Mouse (Mus musculus) hindbrain, embryonic 14.5 days (tissue): ENCODE results near the gene Chmp2a. TPM values are rescaled to one million over a fixed set of nuclear protein-coding genes. Genes with fewer than 3 reads are reported as not detected.
A peak's percentile ranks its signal among the peaks of the same experiment; 100 is the strongest.

Experiments
- ATAC-seq: fragments of 200-750 bp; cut with Nextera tagmentation; 2 replicates; pipeline ENCODE4 v1.8.0; 2017; ENCODE audit warnings: moderate number of reproducible peaks, mild to moderate bottlenecking, moderate TSS enrichment, moderate library complexity; ENCODE audit not compliant: low FRiP score
- DNase-seq: peaks from one replicate; pipeline ENCODE4 v3.0.0-alpha.2; 2015; ENCODE audit warnings: low spot score
- H3K27ac ChIP-seq: fragments of 300-500 bp; sonication (generic); 2 replicates; pipeline ENCODE4 v1.5.1; 2014; ENCODE audit warnings: mild to moderate bottlenecking, moderate library complexity
- H3K27me3 ChIP-seq: fragments of 300-500 bp; sonication (generic); 2 replicates; pipeline ENCODE4 v1.6.1; 2014; ENCODE audit warnings: mild to moderate bottlenecking, low read length, mixed read lengths; ENCODE audit not compliant: control insufficient read depth, insufficient read depth
- H3K36me3 ChIP-seq: fragments of 300-500 bp; sonication (generic); replicated peaks from 2 replicates; pipeline ENCODE4 v1.6.1; 2014; ENCODE audit not compliant: control insufficient read depth, insufficient read depth
- H3K4me1 ChIP-seq: fragments of 300-500 bp; sonication (generic); replicated peaks from 2 replicates; pipeline ENCODE4 v1.6.1; 2014; ENCODE audit warnings: antibody characterized with exemption, low read length, mixed read lengths; ENCODE audit not compliant: control insufficient read depth, insufficient read depth
- H3K4me2 ChIP-seq: fragments of 300-500 bp; sonication (generic); replicated peaks from 2 replicates; pipeline ENCODE4 v1.6.1; 2014; ENCODE audit warnings: mild to moderate bottlenecking, moderate library complexity
- H3K4me3 ChIP-seq: fragments of 300-500 bp; sonication (generic); replicated peaks from 2 replicates; pipeline ENCODE4 v1.5.1; 2014; ENCODE audit warnings: mild to moderate bottlenecking, low read length
- H3K9ac ChIP-seq: fragments of 300-500 bp; sonication (generic); 2 replicates; pipeline ENCODE4 v1.6.1; 2014
- H3K9me3 ChIP-seq: fragments of 300-500 bp; sonication (generic); 2 replicates; pipeline ENCODE4 v1.6.1; 2016; ENCODE audit warnings: low read length; ENCODE audit not compliant: control insufficient read depth
- WGBS: fragments of 180-500 bp; shearing (Covaris S2); extraction: QIAGEN DNeasy Blood & Tissue Kit; methylation state at CpG from one replicate; pipeline ENCODE4 v1.1.7; 2014; 5-methylcytosine and 5-hydroxymethylcytosine counted together
- polyA plus RNA-seq: library from polyadenylated mRNA; unstranded; fragments of >200 nt; fragmentation: Nextera tagmentation; extraction: Ambion mirVana; gene quantifications from 2 replicates; pipeline ENCODE4 v1.2.1, GENCODE M21; 2014

Chmp2a gene
- polyA plus RNA-seq, 1 experiment from 2014 or later, result 184 TPM

DNA sequence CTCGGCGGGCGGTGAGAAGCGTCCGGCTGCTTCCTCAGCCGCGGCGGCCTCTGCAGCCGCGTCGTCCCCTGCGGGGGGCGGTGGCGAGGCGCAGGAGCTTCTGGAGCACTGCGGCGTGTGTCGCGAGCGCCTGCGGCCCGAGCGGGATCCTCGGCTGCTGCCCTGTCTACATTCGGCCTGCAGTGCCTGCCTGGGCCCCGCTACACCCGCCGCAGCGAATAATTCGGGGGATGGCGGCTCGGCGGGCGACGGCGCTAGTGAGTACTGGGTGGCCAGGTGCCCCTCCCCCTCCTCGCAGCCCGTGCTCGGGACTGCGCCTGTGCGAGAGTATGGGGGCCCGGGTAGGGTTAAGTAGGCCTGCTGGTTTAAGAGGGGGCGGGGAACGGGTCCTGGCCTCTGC is 9.8 kb downstream of the Chmp2a start:
- Histone ChIP-seq H3K4me2 (peak overlapping the region; percentile 99), H3K9me3 (no peaks in the 10 kb centered on the region), H3K9ac (peak overlapping the region; percentile 94), H3K27me3 (no peaks in the 10 kb centered on the region), H3K4me3 (peak overlapping the region; percentile 99), H3K27ac (peak overlapping the region; percentile 98), H3K36me3 (peaks cover 45% of the 10 kb centered on the region), H3K4me1 (peaks cover 27% of the 10 kb centered on the region)
- peak; percentile 65 for ATAC-seq
- WGBS, result under 1% methylated on average over 29 of the region's 44 CpGs
- DNase-seq, result peak; percentile 68

DNA sequence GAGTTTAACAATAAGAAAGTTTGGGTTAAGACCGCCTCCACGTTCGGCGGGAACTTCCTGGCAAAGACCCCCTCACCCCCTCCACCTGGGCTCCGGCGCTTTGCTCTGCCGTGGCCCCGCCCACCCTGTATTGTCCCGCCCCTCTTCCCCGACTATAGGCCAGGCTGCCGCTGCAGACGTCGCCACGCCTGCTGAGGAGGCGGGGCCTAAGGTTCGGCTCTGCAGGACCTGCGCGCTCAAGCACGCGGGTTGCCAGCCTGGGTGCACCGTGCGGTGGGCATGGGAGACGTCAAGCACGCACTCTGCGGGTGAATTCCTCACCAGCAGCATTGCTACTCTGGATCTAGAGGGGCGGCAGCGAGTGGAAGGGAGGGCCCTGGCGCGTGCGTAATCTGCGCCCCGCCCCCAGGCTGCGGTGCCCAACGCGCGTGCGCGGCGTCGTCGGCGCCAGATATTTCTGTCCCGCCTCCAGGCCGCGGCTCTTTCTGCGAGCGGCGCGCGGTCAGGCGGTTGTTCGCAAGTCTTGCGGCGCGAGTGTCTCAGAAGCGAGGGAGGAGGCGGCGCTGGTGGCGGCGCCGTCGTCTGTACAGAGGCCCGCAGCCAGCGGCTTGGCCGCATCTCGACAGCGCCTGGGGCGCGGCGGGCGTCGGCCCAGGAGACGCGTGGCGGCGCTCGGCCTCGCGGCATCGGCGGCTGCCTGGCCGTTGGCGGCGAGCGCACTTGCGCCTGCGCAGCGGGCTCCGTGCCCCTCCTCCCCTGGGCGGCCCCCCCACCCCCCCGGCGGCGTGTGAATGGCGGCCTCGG is 10.5 kb downstream of the Chmp2a start:
- Histone ChIP-seq H3K4me1 (peaks cover 27% of the 10 kb centered on the region), H3K27ac (peak overlapping the region; percentile 98), H3K9me3 (no peaks in the 10 kb centered on the region), H3K36me3 (peaks cover 38% of the 10 kb centered on the region), H3K4me3 (peak overlapping the region; percentile 99), H3K4me2 (peak overlapping the region; percentile 99), H3K9ac (peak overlapping the region; percentile 94), H3K27me3 (no peaks in the 10 kb centered on the region)
- whole genome bisulfite sequencing, result under 1% methylated on average over 87 of the region's 95 CpGs
- peak; percentile 94 for DNase-seq
- ATAC-seq, result peak; percentile 90

DNA sequence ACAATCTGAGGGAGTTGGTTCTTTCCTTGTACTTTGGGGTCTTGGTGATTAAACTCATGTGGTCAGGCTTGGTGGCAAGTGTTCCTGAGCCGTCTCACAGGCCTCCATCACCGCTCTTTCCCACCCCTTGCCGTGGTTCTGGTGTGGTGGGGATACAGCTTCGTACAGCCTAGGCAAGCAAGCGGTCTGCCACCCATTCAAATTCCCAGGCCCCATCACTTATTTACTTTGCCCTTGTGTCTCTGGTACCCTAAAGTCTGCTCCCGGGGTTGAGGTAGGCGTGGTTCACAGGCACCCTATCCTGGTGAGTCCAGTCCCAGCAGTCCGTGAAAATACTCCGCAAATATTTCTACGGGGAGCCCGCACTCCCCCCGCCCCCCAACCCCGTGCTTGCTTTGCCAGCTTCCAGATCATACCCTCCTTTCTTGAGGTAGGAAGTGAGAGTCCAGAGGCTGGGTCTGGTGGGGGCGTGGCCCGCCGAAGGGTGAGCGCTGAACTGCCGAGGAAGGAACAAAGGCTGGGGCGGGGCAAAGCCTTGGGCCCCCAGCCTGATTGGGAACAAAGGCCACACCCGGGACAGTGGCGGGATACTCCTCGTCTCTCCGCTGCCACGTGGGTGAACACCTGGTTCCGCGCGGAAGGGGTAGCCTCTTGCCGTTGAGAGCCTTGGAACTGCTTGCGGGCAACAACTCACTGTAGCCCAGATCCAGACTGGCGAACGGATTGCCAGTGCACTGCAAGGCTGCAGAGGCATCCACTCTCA is 11.7 kb downstream of the Chmp2a start:
- Histone ChIP-seq H3K36me3 (peaks cover 26% of the 10 kb centered on the region), H3K9me3 (no peaks in the 10 kb centered on the region), H3K27ac (peak overlapping the region; percentile 98), H3K27me3 (no peaks in the 10 kb centered on the region), H3K4me2 (peak overlapping the region; percentile 99), H3K4me3 (peak overlapping the region; percentile 99), H3K9ac (peak overlapping the region; percentile 94), H3K4me1 (peaks cover 27% of the 10 kb centered on the region)
- ATAC-seq (peak; percentile 32), DNase-seq (peak; percentile 57)
- WGBS, result 4% methylated on average over 31 of the region's 31 CpGs

DNA sequence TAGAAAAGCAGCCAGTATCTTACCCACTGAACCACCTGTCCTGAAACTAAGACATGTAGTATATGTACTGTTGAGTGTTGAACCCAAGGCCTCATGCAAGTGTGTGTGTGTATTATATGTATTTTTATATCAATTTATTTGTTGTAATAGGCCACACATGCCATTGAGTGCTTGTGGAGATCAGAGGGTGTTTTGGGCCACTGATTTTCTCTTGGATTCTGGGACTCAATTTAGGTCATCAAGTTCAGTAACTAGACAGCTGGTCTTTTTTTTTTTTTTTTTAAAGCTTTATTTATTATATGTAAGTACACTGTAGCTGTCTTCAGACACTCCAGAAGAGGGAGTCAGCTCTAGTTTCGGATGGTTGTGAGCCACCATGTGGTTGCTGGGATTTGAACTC is 19.4 kb downstream of the Chmp2a start:
- Histone ChIP-seq H3K27me3 (no peaks in the 10 kb centered on the region), H3K4me3 (no peak overlapping the region), H3K27ac (no peak overlapping the region), H3K9me3 (no peaks in the 10 kb centered on the region), H3K9ac (no peak overlapping the region), H3K4me1 (peaks cover 5% of the 10 kb centered on the region), H3K4me2 (no peak overlapping the region), H3K36me3 (no peaks in the 10 kb centered on the region)
- no peak for DNase-seq
- ATAC-seq, result no peak
- 91% methylated on average over 1 of the region's 1 CpGs for WGBS

DNA sequence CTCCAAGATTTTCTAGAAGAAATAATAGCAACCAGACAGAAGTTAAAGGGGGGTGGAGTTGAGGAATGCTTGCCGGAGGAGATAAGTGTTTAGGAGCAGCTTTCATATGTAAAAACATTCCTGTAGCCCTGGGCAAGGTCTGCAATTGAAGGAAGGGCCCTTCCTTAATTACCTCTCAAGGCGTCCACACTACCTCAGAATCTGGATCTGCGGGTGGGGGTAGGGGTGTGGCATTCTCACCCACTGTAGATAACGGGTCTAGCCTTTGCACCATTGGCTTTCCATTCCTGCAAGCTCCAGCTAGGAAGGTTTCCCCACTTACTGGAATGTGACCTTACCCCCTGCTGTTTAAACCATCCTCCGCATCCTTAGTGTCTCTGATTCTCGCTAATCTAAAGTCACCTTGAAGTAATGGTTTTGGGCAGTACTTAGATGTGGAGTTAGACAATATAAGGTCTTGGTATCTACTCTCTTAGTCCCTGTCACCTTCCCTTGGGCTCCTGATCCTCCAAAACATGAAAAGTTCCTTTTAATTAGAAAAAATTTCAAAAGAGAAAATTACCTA is 20.2 kb downstream of the Chmp2a start:
- peaks cover 5% of the 10 kb centered on the region for H3K4me1 ChIP-seq
- DNase-seq (no peak), ATAC-seq (no peak)
- no peak overlapping the region for H3K27ac ChIP-seq
- H3K4me2 ChIP-seq, result no peak overlapping the region
- H3K36me3 ChIP-seq, result no peaks in the 10 kb centered on the region
- H3K27me3 ChIP-seq, result no peaks in the 10 kb centered on the region
- H3K9ac ChIP-seq, result no peak overlapping the region
- no peak overlapping the region for H3K4me3 ChIP-seq
- 39% methylated on average over 6 of the region's 6 CpGs for WGBS
- H3K9me3 ChIP-seq, result no peaks in the 10 kb centered on the region

DNA sequence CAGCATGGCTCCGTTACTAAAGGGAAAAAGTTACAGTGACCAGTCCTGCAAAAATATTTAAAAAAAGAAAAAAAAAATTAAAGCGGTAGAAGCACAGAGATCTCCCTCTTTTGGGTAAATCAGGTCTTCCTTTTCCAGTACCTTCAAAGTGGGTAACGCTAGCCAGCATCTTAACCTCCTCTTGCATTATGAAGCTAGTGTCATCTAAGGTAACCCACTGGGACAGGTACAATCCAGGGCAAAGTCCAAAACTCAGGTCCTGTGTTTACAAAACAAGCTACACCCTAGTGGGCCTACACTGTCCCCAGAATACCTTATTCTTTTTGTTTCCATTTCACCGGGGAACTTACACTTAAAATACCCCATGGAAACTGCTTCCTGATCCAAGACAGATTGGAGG is 20.9 kb downstream of the Chmp2a start:
- H3K9me3 ChIP-seq, result no peaks in the 10 kb centered on the region
- H3K4me2 ChIP-seq, result no peak overlapping the region

DNA sequence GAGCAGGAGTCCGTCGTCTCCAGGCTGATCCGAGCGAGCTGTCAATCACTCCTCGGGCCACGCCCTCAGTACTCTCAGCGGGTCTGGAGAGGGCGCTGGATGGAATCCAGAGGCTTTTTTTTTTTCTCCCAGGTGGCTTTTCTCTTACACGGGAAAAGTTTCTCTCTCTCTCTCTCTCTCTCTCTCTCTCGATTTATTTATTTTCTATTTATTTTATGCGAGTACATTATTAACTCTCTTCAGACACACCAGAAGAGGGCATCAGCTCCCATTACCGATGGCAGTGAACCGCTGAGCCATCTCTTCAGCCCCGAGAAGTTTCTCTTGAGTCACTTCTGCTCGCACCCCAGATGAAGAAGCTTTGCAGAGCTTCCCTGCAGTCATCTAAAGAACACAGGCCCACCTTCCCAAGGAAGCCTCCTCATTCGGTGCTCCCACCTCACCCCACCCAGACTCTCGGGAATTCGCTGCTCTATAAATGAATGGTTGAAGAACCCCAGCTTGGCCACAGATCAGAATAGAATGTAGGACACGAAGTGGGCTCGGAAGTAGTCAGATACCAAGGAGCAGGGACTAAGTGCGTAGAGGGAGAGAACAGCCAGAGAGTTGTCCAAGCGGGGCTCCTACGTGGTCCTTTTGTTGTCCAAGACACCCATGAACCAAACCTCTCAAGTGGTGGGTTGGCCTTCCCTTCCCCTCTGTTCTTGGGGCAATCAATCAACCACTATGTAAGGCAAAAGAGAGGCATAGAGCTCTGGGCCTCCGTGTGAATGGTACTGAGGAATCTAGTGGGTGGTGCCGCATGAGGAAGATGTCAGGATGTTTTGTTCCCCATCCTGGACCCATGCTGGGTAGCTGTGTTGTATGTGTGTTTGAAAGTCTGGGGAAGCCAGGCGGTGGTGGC is 24.4 kb downstream of the Chmp2a start, which contains the start of gene Zbtb45:
Gene Zbtb45, minus strand, starts transcription at position 30 of the 904 bp plus-strand sequence.
- H3K27me3 ChIP-seq, result no peaks in the 10 kb centered on the region
- H3K4me3 ChIP-seq, result peak within 1 kb of the TSS; percentile 58
- no peak for DNase-seq
- 6% methylated on average over 26 of the region's 26 CpGs for WGBS
- H3K9me3 ChIP-seq, result no peaks in the 10 kb centered on the region
- H3K9ac ChIP-seq, result peak within 1 kb of the TSS; percentile 80
- peaks cover 18% of the 10 kb centered on the region for H3K36me3 ChIP-seq
- H3K4me2 ChIP-seq, result peak within 1 kb of the TSS; percentile 60
- peak within 1 kb of the TSS; percentile 93 for H3K27ac ChIP-seq
- no peak for ATAC-seq
- peaks cover 15% of the 10 kb centered on the region for H3K4me1 ChIP-seq

More for the DNA sequence above, 20.9 kb downstream of the Chmp2a start:
- no peak overlapping the region for H3K9ac ChIP-seq
- 65% methylated on average over 4 of the region's 4 CpGs for WGBS
- H3K27me3 ChIP-seq, result no peaks in the 10 kb centered on the region
- H3K4me3 ChIP-seq, result no peak overlapping the region
- no peak overlapping the region for H3K27ac ChIP-seq
- H3K4me1 ChIP-seq, result peaks cover 5% of the 10 kb centered on the region
- H3K36me3 ChIP-seq, result no peaks in the 10 kb centered on the region
- no peak for DNase-seq
- no peak for ATAC-seq

DNA sequence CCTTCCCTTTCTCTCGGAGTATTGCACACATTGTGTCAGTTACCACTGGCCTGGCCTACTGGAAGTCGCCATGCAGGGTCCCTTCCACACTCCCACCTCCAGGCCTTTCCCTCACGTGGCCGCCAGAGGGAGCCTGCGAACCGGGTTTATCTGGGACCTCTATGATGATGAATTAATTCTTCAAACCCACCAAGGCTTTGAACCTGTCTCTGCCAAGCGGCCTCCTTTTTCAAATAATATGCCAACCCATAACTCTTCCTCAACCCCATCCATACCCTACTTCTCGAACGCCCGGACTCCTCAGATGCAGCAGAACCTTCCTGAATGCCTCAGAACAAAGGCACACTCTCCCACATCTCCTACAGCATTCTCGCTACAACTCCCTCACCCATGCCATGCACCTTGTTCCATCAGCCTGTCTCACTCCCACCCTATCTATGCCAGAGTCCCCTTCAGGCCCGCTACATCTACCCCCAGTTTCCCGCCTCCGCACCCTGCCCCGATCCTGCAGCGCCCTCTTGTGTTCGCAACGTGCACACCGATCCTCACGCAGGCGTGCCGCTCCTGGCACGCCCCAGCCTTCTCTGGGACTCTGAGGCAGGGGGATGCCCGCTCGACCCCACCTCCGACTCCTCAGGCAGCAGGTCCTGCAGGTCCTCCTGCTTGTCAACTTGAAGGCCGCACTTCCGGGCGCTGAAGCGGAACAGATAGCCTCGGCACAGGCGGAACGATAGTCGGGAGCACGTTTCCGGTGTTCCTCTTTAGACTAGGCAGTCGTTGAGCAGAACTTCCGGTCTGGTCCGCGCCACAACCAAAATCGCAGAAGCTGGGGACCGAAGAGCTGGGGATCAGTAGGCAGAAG is 25.2 kb downstream of the Chmp2a start:
- DNase-seq (peak; percentile 97), ATAC-seq (peak; percentile 90)
- Histone ChIP-seq H3K9ac (peak overlapping the region; percentile 80), H3K4me2 (peak overlapping the region; percentile 60), H3K4me1 (peaks cover 15% of the 10 kb centered on the region), H3K27me3 (no peaks in the 10 kb centered on the region), H3K36me3 (peaks cover 26% of the 10 kb centered on the region), H3K4me3 (peak overlapping the region; percentile 58), H3K9me3 (no peaks in the 10 kb centered on the region), H3K27ac (peak overlapping the region; percentile 93)
- under 1% methylated on average over 42 of the region's 42 CpGs for WGBS
